Mouse (Mus musculus): ENCODE results near the gene Bcl11a. TPM values are rescaled to one million over a fixed set of nuclear protein-coding genes. Genes with fewer than 3 reads are reported as not detected.

Gene Bcl11a
- polyA plus RNA-seq, 1 experiment from 2014 or later, result 14.0 TPM

DNA sequence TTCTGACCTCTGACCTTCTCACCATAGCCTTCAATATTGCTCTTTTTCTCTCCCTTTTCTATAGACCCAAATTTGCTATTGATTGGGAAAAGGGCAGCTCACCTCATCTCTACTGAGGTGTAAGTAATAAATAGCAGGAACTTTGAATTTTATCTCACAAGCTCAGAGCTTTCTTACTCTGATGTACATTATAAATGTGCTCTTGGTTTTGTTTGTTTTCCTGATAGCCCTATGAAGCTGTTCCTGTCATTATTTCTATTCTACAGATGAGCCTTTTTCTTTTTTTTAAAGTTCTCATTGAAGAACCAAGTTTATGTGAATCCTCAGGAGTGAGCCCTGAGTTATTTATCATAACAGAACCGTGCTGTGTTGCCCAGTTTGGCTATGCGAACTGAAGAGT lies 55.0 kb downstream of the Bcl11a start:
- Histone ChIP-seq H3K9ac (no peak overlapping the region), H3K27me3 (no peaks in the 10 kb centered on the region), H3K36me3 (no peaks in the 10 kb centered on the region), H3K4me1 (replicated peaks) (peaks cover 57% of the 10 kb centered on the region), H3K4me3 (no peak overlapping the region), H3K27ac (no peak overlapping the region), H3K9me3 (replicated peaks) (no peaks in the 10 kb centered on the region), H3K4me2 (no peak overlapping the region)
- 88% methylated on average over 2 of the region's 2 CpGs for WGBS
- no peak for ATAC-seq (replicated peaks; ENCODE audit: insufficient number of reproducible peaks, insufficient read depth, low FRiP score, low read depth)

DNA sequence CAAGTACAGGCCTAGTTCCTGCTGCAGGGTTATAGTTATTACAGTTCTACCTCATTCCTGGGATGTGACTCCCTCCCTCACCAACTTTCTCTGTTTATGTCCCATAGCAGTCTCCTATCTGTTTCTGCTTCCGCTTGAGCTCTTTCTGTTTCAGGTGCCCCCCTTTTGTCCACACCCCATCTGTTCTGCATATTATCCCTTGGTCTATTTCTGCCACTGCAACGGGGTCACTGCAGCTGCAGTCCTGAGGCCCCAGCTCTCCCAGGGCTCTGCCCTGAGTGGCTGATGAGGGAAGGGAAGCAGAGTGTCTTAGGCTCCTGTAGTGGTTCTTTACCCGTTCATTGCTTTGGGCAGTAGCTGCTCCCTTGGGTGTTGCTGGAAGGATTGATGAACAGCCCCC lies 55.6 kb downstream of the Bcl11a start:
- Histone ChIP-seq H3K9ac (0 out of 2 replicates have a peak overlapping the region, but pooled peaks have one; percentile 6), H3K4me3 (no peak overlapping the region), H3K4me1 (replicated peaks) (peaks cover 55% of the 10 kb centered on the region), H3K27me3 (no peaks in the 10 kb centered on the region), H3K4me2 (no peak overlapping the region), H3K27ac (no peak overlapping the region), H3K36me3 (no peaks in the 10 kb centered on the region), H3K9me3 (replicated peaks) (no peaks in the 10 kb centered on the region)
- ATAC-seq (replicated peaks; ENCODE audit: insufficient number of reproducible peaks, insufficient read depth, low FRiP score, low read depth), result no peak
- 38% methylated on average over 3 of the region's 3 CpGs for WGBS

- H3K27me3 ChIP-seq, result no peaks in the 10 kb centered on the region
- H3K27ac ChIP-seq, result no peak overlapping the region
- H3K36me3 ChIP-seq, result no peaks in the 10 kb centered on the region
- H3K4me1 ChIP-seq (replicated peaks), result peaks cover 55% of the 10 kb centered on the region
- H3K4me3 ChIP-seq, result no peak overlapping the region
- WGBS, result 80% methylated on average over 5 of the region's 5 CpGs
- ATAC-seq (replicated peaks; ENCODE audit: insufficient number of reproducible peaks, insufficient read depth, low FRiP score, low read depth), result no peak
- H3K9ac ChIP-seq, result no peak overlapping the region
- no peak overlapping the region for H3K4me2 ChIP-seq
- H3K9me3 ChIP-seq (replicated peaks), result no peaks in the 10 kb centered on the region
Measured at GRCm38 (mm10) chr11:24133928-24134327, 56.1 kb downstream of the Bcl11a start.

GRCm38 (mm10) chr11:24135244-24135643 lies 57.4 kb downstream of the Bcl11a start:
- H3K9ac ChIP-seq, result no peak overlapping the region
- 66% methylated on average over 2 of the region's 2 CpGs for WGBS
- H3K4me1 ChIP-seq (replicated peaks), result peaks cover 52% of the 10 kb centered on the region
- H3K4me3 ChIP-seq, result no peak overlapping the region
- H3K27me3 ChIP-seq, result no peaks in the 10 kb centered on the region
- no peaks in the 10 kb centered on the region for H3K36me3 ChIP-seq
- ATAC-seq (replicated peaks; ENCODE audit: insufficient number of reproducible peaks, insufficient read depth, low FRiP score, low read depth), result no peak
- H3K9me3 ChIP-seq (replicated peaks), result no peaks in the 10 kb centered on the region
- no peak overlapping the region for H3K4me2 ChIP-seq
- H3K27ac ChIP-seq, result no peak overlapping the region

- H3K27me3 ChIP-seq, result no peaks in the 10 kb centered on the region
- 26% methylated on average over 6 of the region's 6 CpGs for WGBS
- H3K9me3 ChIP-seq (replicated peaks), result no peaks in the 10 kb centered on the region
- H3K4me1 ChIP-seq (replicated peaks), result peaks cover 55% of the 10 kb centered on the region
- H3K4me2 ChIP-seq, result no peak overlapping the region
- ATAC-seq (replicated peaks; ENCODE audit: insufficient number of reproducible peaks, insufficient read depth, low FRiP score, low read depth), result no peak
- no peak overlapping the region for H3K9ac ChIP-seq
- H3K27ac ChIP-seq, result peak overlapping the region; percentile 38; the same call in 1 of the 2 replicates
- H3K36me3 ChIP-seq, result no peaks in the 10 kb centered on the region
- H3K4me3 ChIP-seq, result no peak overlapping the region
Measured at GRCm38 (mm10) chr11:24136084-24136785, 58.4 kb downstream of the Bcl11a start.

DNA sequence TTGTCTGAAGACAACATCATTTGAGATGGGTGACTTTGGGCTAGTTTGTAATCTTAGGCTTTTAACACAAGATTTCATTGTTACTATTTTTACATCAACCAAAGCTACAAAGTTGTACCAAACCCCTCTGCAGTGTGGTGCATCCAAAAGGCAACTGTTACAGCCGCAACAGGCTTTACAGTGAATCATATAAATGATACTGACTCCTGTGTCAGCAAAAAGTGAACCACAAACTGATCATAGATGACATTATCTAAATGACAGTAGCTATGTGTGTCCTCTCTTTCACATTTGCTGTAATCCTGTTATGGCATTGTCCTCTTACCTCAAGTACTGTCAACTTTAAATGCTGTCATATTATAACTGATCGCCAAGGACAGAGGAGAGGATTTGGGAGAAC lies 60.0 kb downstream of the Bcl11a start:
- Histone ChIP-seq H3K9me3 (replicated peaks) (no peaks in the 10 kb centered on the region), H3K27ac (no peak overlapping the region), H3K4me3 (no peak overlapping the region), H3K27me3 (no peaks in the 10 kb centered on the region), H3K4me1 (replicated peaks) (peaks cover 54% of the 10 kb centered on the region), H3K4me2 (no peak overlapping the region), H3K36me3 (no peaks in the 10 kb centered on the region), H3K9ac (no peak overlapping the region)
- no peak for ATAC-seq (replicated peaks; ENCODE audit: insufficient number of reproducible peaks, insufficient read depth, low FRiP score, low read depth)
- 85% methylated on average over 2 of the region's 2 CpGs for WGBS

- 73% methylated on average over 9 of the region's 9 CpGs for WGBS
- Histone ChIP-seq H3K36me3 (no peaks in the 10 kb centered on the region), H3K4me1 (replicated peaks) (peaks cover 46% of the 10 kb centered on the region), H3K4me3 (no peak overlapping the region), H3K9me3 (replicated peaks) (no peaks in the 10 kb centered on the region), H3K27me3 (no peaks in the 10 kb centered on the region), H3K9ac (no peak overlapping the region), H3K27ac (no peak overlapping the region), H3K4me2 (no peak overlapping the region)
- ATAC-seq (replicated peaks; ENCODE audit: insufficient number of reproducible peaks, insufficient read depth, low FRiP score, low read depth), result no peak
Measured at GRCm38 (mm10) chr11:24138600-24139375, 60.9 kb downstream of the Bcl11a start.

- Histone ChIP-seq H3K36me3 (no peaks in the 10 kb centered on the region), H3K4me3 (no peak overlapping the region), H3K4me2 (no peak overlapping the region), H3K27ac (no peak overlapping the region), H3K27me3 (no peaks in the 10 kb centered on the region), H3K9ac (no peak overlapping the region), H3K4me1 (replicated peaks) (peaks cover 49% of the 10 kb centered on the region), H3K9me3 (replicated peaks) (no peaks in the 10 kb centered on the region)
- WGBS, result 74% methylated on average over 6 of the region's 6 CpGs
- no peak for ATAC-seq (replicated peaks; ENCODE audit: insufficient number of reproducible peaks, insufficient read depth, low FRiP score, low read depth)
Measured at GRCm38 (mm10) chr11:24139432-24139831, 61.6 kb downstream of the Bcl11a start.

DNA sequence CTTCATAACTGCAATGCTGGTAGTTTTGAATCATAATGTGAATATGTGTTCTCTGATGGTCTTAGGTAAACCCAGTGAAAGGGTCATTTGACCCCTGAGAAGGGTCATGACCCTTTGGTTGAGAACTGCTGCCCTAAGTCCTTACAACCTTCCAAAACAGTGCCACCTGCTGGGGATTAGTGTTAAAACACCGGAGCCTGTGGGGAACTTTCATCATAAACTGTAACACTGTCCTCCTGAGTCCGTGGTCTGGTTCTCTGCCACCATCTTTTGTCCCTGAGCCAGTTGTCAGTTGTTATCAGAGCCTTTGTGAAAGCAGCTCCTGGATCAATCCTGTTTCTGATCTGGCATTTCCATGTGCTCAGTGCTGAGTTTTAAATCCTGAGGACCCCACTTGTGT lies 62.1 kb downstream of the Bcl11a start:
- 94% methylated on average over 2 of the region's 2 CpGs for WGBS
- no peaks in the 10 kb centered on the region for H3K27me3 ChIP-seq
- H3K4me2 ChIP-seq, result no peak overlapping the region
- H3K9ac ChIP-seq, result no peak overlapping the region
- no peaks in the 10 kb centered on the region for H3K9me3 ChIP-seq (replicated peaks)
- H3K4me3 ChIP-seq, result no peak overlapping the region
- H3K27ac ChIP-seq, result no peak overlapping the region
- no peaks in the 10 kb centered on the region for H3K36me3 ChIP-seq
- H3K4me1 ChIP-seq (replicated peaks), result peaks cover 52% of the 10 kb centered on the region
- ATAC-seq (replicated peaks; ENCODE audit: insufficient number of reproducible peaks, insufficient read depth, low FRiP score, low read depth), result no peak

- Histone ChIP-seq H3K36me3 (no peaks in the 10 kb centered on the region), H3K9ac (no peak overlapping the region), H3K9me3 (replicated peaks) (no peaks in the 10 kb centered on the region), H3K4me3 (no peak overlapping the region), H3K4me1 (replicated peaks) (peaks cover 47% of the 10 kb centered on the region), H3K4me2 (no peak overlapping the region), H3K27ac (no peak overlapping the region), H3K27me3 (no peaks in the 10 kb centered on the region)
- WGBS, result 89% methylated on average over 2 of the region's 2 CpGs
- ATAC-seq (replicated peaks; ENCODE audit: insufficient number of reproducible peaks, insufficient read depth, low FRiP score, low read depth), result no peak
Measured at GRCm38 (mm10) chr11:24140948-24141347, 63.1 kb downstream of the Bcl11a start.

GRCm38 (mm10) chr11:24141479-24142251 lies 63.8 kb downstream of the Bcl11a start:
- H3K9ac ChIP-seq, result no peak overlapping the region
- no peaks in the 10 kb centered on the region for H3K9me3 ChIP-seq (replicated peaks)
- 76% methylated on average over 10 of the region's 10 CpGs for WGBS
- ATAC-seq (replicated peaks; ENCODE audit: insufficient number of reproducible peaks, insufficient read depth, low FRiP score, low read depth), result no peak
- no peak overlapping the region for H3K4me2 ChIP-seq
- no peaks in the 10 kb centered on the region for H3K36me3 ChIP-seq
- H3K4me1 ChIP-seq (replicated peaks), result peaks cover 45% of the 10 kb centered on the region
- no peak overlapping the region for H3K4me3 ChIP-seq
- no peaks in the 10 kb centered on the region for H3K27me3 ChIP-seq
- H3K27ac ChIP-seq, result no peak overlapping the region; the same call in 1 of the 2 replicates
